Mouse (Mus musculus) forebrain, embryonic 14.5 days (tissue): ENCODE measurements around the gene Gsta2. TPM values are rescaled to one million over a fixed set of nuclear protein-coding genes. Genes with fewer than 3 reads are reported as not detected.
"Not testable (repeated sequence)": the region's sequence is repeated elsewhere in the genome, so short reads cannot be mapped to it uniquely, and the experiment has no call there.

ENCODE experiments used
- ATAC-seq: fragments of 200-750 bp; cut with Nextera tagmentation; 2 replicates; pipeline ENCODE4 v1.8.0; 2017; ENCODE audit warnings: mild to moderate bottlenecking, moderate library complexity
- DNase-seq: peaks from one replicate; pipeline ENCODE4 v3.0.0-alpha.2; 2015; ENCODE audit warnings: low spot score
- H3K27ac ChIP-seq: fragments of 300-500 bp; sonication (generic); 2 replicates; pipeline ENCODE4 v1.5.1; 2014; ENCODE audit warnings: low read depth, mild to moderate bottlenecking, control low read depth, low read length, moderate library complexity
- H3K27me3 ChIP-seq: fragments of 300-500 bp; sonication (generic); replicated peaks from 2 replicates; pipeline ENCODE4 v1.6.1; 2014; ENCODE audit warnings: low read length, control low read depth, mixed read lengths; ENCODE audit not compliant: control insufficient read depth, insufficient read depth
- H3K36me3 ChIP-seq: fragments of 300-500 bp; sonication (generic); 2 replicates; pipeline ENCODE4 v1.6.1; 2014; ENCODE audit warnings: low read length, control low read depth; ENCODE audit not compliant: control insufficient read depth, insufficient read depth
- H3K4me1 ChIP-seq: fragments of 300-500 bp; sonication (generic); 2 replicates; pipeline ENCODE4 v1.6.1; 2014; ENCODE audit warnings: antibody characterized with exemption, low read length, control low read depth; ENCODE audit not compliant: control insufficient read depth, insufficient read depth
- H3K4me2 ChIP-seq: fragments of 300-500 bp; sonication (generic); 2 replicates; pipeline ENCODE4 v1.6.1; 2014; ENCODE audit warnings: mild to moderate bottlenecking, control low read depth, low read length
- H3K4me3 ChIP-seq: fragments of 300-500 bp; sonication (generic); 2 replicates; pipeline ENCODE4 v1.5.1; 2014; ENCODE audit warnings: low read depth, low read length, control low read depth
- H3K9ac ChIP-seq: fragments of 300-500 bp; sonication (generic); 2 replicates; pipeline ENCODE4 v1.6.1; 2014; ENCODE audit warnings: mild to moderate bottlenecking, low read length, control low read depth, moderate library complexity
- H3K9me3 ChIP-seq: fragments of 300-500 bp; sonication (generic); replicated peaks from 2 replicates; pipeline ENCODE4 v1.6.1; 2016; ENCODE audit warnings: low read length, control low read depth, mixed read lengths; ENCODE audit not compliant: control insufficient read depth
- WGBS: fragments of 180-500 bp; shearing (Covaris S2); extraction: QIAGEN DNeasy Blood & Tissue Kit; methylation state at CpG from one replicate; pipeline ENCODE4 v1.1.7; 2014; 5-methylcytosine and 5-hydroxymethylcytosine counted together
- polyA plus RNA-seq: library from polyadenylated mRNA; unstranded; fragments of >200 nt; fragmentation: Nextera tagmentation; extraction: Ambion mirVana; gene quantifications from 2 replicates; pipeline ENCODE4 v1.2.1, GENCODE M21; 2014

The Gsta2 gene
- polyA plus RNA-seq, 1 experiment from 2014 or later = not detected

DNA sequence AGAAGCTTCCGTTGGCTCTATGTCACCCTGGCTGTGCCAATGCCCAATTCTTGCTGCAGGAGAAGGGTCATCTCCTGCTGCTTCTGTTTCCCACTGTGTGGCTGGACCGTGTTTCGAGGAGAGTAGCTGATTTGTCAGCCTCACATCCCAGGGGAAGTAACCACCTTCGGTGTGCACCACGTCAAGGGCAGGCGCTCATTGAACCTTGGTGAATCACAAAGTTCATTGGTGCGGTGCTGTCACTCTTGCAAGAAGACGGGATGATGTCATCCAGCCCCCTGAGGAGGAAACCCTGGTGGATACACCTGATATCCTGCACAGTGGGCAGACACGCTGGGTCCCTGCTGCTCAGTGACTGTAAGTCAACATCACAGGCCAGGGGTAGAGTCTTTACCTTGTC lies 12.5 kb downstream of the Gsta2 start:
- not testable (repeated sequence) for H3K9me3 ChIP-seq, H3K27ac ChIP-seq, DNase-seq, ATAC-seq, H3K4me3 ChIP-seq, H3K4me1 ChIP-seq, H3K9ac ChIP-seq, H3K4me2 ChIP-seq, H3K27me3 ChIP-seq, H3K36me3 ChIP-seq
- 88% methylated on average over 9 of the region's 9 CpGs for WGBS

DNA sequence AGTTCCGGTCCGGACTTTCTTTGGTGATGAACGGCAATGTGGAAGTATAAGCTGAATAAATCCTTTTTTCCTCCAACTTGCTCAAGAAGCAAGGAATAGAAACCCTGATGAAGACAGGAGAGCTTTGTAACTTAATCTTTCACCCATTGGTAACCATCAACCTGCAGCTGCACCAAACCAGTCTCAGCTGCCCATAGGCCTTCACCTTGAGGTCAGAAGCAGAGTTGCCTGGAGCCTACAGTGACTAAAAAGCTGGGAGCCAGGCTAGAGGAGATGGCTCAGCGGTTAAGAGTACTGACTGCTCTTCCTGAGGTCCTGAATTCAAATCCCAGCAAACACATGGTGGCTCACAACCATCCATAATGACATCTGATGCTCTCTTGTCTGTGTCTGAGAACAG lies 13.1 kb downstream of the Gsta2 start:
- DNase-seq, H3K4me1 ChIP-seq, H3K9me3 ChIP-seq, H3K4me3 ChIP-seq, H3K36me3 ChIP-seq, H3K4me2 ChIP-seq, H3K27ac ChIP-seq, H3K9ac ChIP-seq, H3K27me3 ChIP-seq, ATAC-seq: not testable (repeated sequence)
- 91% methylated on average over 4 of the region's 4 CpGs for WGBS

DNA sequence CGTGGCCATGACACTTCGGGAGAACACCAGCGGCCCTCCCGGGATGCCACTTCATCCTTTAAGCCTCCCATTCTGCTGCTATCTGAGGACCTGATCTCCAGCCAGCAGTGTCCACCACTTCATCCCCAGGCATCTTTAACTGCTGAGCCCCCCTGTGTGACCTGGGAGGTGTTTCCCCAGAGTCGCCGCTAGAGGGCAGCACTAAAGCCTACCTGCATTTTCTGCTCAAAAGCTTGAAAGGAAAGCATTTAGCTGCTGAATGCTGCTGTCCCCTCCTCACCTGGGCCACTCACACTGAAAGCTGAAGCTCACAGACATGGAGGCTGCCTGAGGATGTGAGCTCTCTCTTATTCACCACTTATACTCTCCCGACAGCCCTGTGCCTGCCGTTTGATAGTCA lies 15.3 kb downstream of the Gsta2 start:
- not testable (repeated sequence) for H3K4me1 ChIP-seq, H3K4me3 ChIP-seq, H3K9ac ChIP-seq, H3K4me2 ChIP-seq, H3K27me3 ChIP-seq, H3K27ac ChIP-seq, H3K36me3 ChIP-seq, H3K9me3 ChIP-seq
- DNase-seq (peak; percentile 57), ATAC-seq (peak; percentile 37; the same call in 1 of the 2 replicates)
- WGBS = 9% methylated on average over 8 of the region's 8 CpGs

DNA sequence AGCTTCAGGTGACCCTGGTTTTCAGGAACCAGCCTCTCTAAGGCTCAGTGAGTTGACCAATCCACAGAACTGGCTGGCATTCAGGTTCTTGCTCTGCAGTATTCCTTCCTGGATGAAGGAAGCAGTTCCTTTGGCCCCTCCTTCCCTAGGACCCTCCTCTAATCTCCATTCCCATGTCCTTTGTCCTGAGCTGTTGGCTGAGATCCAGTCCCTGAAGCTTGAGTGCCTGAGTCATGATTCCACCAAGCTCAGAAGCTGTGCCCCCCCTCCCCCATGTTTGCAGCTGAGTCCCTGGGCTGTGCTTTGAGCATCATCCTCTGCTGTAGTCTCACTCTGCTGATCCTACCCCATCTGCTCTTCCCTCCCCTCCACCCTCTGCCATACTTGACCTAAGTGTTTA lies 18.5 kb downstream of the Gsta2 start:
- peak; percentile 34 for DNase-seq

DNA sequence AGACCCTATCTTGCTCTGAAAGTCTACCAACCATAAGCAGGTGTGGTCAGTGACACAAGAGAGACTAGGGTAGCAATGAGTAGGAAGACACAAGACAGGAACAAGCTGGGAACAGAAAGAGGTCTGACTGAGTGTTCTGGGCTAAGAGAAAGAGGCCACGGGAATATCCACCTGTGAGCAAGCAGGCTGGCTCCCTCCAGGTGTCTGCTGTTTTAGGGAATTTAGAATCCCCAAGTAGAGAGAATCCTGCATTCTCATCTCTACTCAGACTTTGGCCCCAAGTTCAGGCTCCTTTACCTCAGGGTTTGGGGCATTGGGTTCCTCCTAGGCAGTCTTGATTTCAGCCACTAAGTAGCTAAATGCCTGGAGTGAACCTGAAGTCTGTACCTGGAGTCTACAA lies 28.3 kb downstream of the Gsta2 start, which contains the start of gene Omt2b:
Omt2b (plus strand) TSS at position 301 of the 400 bp plus-strand sequence.
- not testable (repeated sequence) for H3K9ac ChIP-seq, H3K27ac ChIP-seq, H3K27me3 ChIP-seq, H3K36me3 ChIP-seq, ATAC-seq, H3K4me3 ChIP-seq, H3K4me2 ChIP-seq, DNase-seq, H3K9me3 ChIP-seq, H3K4me1 ChIP-seq
- 83% methylated on average over 1 of the region's 1 CpGs for WGBS

More for the DNA sequence above, 18.5 kb downstream of the Gsta2 start:
- not testable (repeated sequence) for H3K4me1 ChIP-seq, H3K36me3 ChIP-seq, ATAC-seq, H3K4me3 ChIP-seq, H3K4me2 ChIP-seq, H3K27me3 ChIP-seq, H3K27ac ChIP-seq, H3K9me3 ChIP-seq, H3K9ac ChIP-seq

DNA sequence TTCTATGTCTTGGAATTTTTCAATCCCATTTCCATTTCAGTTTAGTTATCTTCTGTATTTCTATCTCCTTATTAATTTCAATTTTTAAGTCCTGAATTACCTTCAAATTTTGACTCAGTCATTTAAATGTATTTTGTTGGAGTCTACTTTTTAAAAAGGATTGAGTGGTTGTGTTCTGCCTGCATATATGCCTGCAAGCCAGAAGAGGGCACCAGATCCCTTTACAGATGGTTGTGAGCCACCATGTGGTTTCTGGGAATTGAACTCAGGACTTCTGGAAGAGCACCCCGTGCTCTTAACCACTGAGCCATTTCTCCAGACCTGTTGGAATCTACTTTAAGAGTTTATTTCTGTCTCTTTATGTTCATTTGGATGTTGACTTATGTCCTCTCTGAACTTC lies 36.1 kb downstream of the Gsta2 start:
- peak; percentile 6 for DNase-seq
- Histone ChIP-seq H3K4me3 (no peak overlapping the region), H3K9me3 (no peaks in the 10 kb centered on the region)

DNA sequence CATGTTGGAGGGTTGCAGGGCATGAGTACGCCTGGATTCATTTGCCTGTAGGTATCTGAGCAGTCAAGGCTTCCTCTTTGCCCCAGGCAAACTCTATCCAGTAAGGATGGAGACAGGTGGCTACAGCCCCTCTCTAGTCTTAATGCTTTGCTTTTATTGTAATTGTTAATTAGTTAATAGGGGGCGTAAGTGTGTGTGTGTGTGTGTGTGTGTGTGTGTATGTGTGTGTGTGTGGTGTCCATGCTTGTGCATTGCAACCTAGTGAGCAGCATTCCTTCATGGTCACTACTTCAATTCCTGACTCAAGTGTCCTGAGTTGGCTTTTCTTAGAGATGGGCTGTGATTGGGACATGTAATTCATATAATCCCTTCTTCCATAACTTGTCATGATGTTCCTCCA lies 40.9 kb downstream of the Gsta2 start, which contains the start of gene Omt2a:
Omt2a (minus strand) TSS at position 101 of the 400 bp plus-strand sequence.
- Histone ChIP-seq H3K4me2 (no peak within 1 kb of the TSS), H3K4me3 (no peak within 1 kb of the TSS), H3K27ac (no peak within 1 kb of the TSS), H3K9me3 (no peaks in the 10 kb centered on the region), H3K9ac (no peak within 1 kb of the TSS), H3K27me3 (no peaks in the 10 kb centered on the region), H3K4me1 (no peaks in the 10 kb centered on the region), H3K36me3 (no peaks in the 10 kb centered on the region)
- DNase-seq (no peak), ATAC-seq (no peak)
- WGBS = 74% methylated on average over 2 of the region's 2 CpGs

More for the DNA sequence above, 36.1 kb downstream of the Gsta2 start:
- no peaks in the 10 kb centered on the region for H3K4me1 ChIP-seq
- no peak for ATAC-seq
- no peak overlapping the region for H3K27ac ChIP-seq
- H3K27me3 ChIP-seq = no peaks in the 10 kb centered on the region
- 29% methylated on average over 1 of the region's 1 CpGs for WGBS
- no peak overlapping the region for H3K4me2 ChIP-seq
- no peak overlapping the region for H3K9ac ChIP-seq
- H3K36me3 ChIP-seq = no peaks in the 10 kb centered on the region

DNA sequence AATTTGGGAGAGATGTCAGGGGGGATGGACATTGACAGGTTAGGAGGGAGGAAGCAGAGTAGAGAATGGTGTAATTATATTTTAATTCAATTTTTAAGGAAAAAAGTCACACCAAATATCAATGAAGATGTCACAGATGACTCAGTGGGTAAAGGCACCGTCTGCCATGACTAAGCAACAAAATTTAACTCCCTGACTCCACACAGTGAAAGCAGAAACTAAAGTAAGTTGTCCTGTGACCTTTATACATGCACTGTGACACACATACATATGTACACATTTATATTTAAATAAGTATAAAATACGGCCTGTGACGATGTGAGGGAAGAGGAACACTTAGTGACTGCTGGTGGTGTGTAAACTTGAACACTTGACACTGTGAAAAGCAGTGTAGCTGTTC lies 47.5 kb downstream of the Gsta2 start:
- not testable (repeated sequence) for H3K27ac ChIP-seq, H3K9ac ChIP-seq, DNase-seq, ATAC-seq, H3K9me3 ChIP-seq, H3K36me3 ChIP-seq, H3K4me1 ChIP-seq, H3K27me3 ChIP-seq, H3K4me2 ChIP-seq, H3K4me3 ChIP-seq
- WGBS = 79% methylated on average over 3 of the region's 3 CpGs

DNA sequence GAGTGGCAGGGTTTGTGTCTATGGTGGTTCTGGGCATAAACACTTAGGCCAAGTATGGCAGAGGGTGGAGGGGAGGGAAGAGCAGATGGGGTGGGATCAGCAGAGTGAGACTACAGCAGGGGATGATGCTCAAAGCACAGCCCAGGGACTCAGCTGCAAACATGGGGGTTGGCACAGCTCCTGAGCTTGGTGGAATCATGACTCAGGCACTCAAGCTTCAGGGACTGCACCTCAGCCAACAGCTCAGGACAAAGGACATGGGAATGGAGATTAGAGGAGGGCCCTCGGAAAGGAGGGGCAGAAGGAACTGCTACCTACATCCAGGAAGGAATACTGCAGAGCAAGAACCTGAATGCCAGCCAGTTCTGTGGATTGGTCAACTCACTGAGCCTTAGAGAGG lies 56.4 kb downstream of the Gsta2 start:
- H3K4me3 ChIP-seq, H3K27ac ChIP-seq, H3K36me3 ChIP-seq, H3K4me2 ChIP-seq, H3K9me3 ChIP-seq, ATAC-seq, H3K9ac ChIP-seq, H3K27me3 ChIP-seq, DNase-seq, H3K4me1 ChIP-seq: not testable (repeated sequence)
- WGBS = 71% methylated on average over 1 of the region's 1 CpGs
